Mouse (Mus musculus) forebrain, embryonic 10.5 days (tissue): ENCODE measurements around the gene Sgk2. TPM values are rescaled to one million over a fixed set of nuclear protein-coding genes. Genes with fewer than 3 reads are reported as not detected.
A peak's percentile ranks its signal among the peaks of the same experiment; 100 is the strongest.

Source experiments
- DNase-seq: peaks from one replicate; pipeline ENCODE4 v3.0.0-alpha.2; 2017; ENCODE audit warnings: low spot score; ENCODE audit errors: extremely low spot score
- H3K27ac ChIP-seq: fragments of 300-500 bp; sonication (generic); 2 replicates; pipeline ENCODE4 v1.5.1; 2016; ENCODE audit warnings: mild to moderate bottlenecking
- H3K27me3 ChIP-seq: fragments of 300-500 bp; sonication (generic); 2 replicates; pipeline ENCODE4 v1.6.1; 2016; ENCODE audit warnings: mild to moderate bottlenecking; ENCODE audit not compliant: poor library complexity, severe bottlenecking
- H3K36me3 ChIP-seq: fragments of 300-500 bp; sonication (generic); replicated peaks from 2 replicates; pipeline ENCODE4 v1.6.1; 2016; ENCODE audit warnings: mild to moderate bottlenecking, moderate library complexity
- H3K4me1 ChIP-seq: fragments of 300-500 bp; sonication (generic); 2 replicates; pipeline ENCODE4 v1.6.1; 2016
- H3K4me3 ChIP-seq: fragments of 300-500 bp; sonication (generic); 2 replicates; pipeline ENCODE4 v1.5.1; 2016; ENCODE audit warnings: mild to moderate bottlenecking, moderate library complexity
- H3K9me3 ChIP-seq: fragments of 300-500 bp; sonication (generic); 2 replicates; pipeline ENCODE4 v1.6.1; 2016; ENCODE audit warnings: mild to moderate bottlenecking, moderate library complexity
- WGBS: fragments of 180-500 bp; shearing (Covaris S2); methylation state at CpG from one replicate; pipeline ENCODE4 v1.1.7; 2016; 5-methylcytosine and 5-hydroxymethylcytosine counted together
- polyA plus RNA-seq: library from polyadenylated mRNA; unstranded; fragments of >200 nt; fragmentation: Nextera tagmentation; extraction: Ambion mirVana; gene quantifications from 2 replicates; pipeline ENCODE4 v1.2.1, GENCODE M21; 2016

Gene Sgk2
- polyA plus RNA-seq, result not detected in 2 replicates

- no peak for DNase-seq
- H3K4me3 ChIP-seq, result no peak within 1 kb of the TSS
- H3K4me1 ChIP-seq, result 0 out of 2 replicates have a peak, but pooled peaks cover 3% of the 10 kb centered on the region
- no peaks in the 10 kb centered on the region for H3K36me3 ChIP-seq
- no peaks in the 10 kb centered on the region for H3K9me3 ChIP-seq
- 69% methylated on average over 8 of the region's 8 CpGs for WGBS
- H3K27ac ChIP-seq, result no peak within 1 kb of the TSS
- H3K27me3 ChIP-seq, result no peaks in the 10 kb centered on the region
Measured at GRCm38 (mm10) chr2:162987218-162987617, at the start of gene Sgk2. Sgk2 (plus strand) TSS chr2:162987330.

- 90% methylated on average over 1 of the region's 1 CpGs for WGBS
- H3K4me1 ChIP-seq, result peaks cover 17% of the 10 kb centered on the region
- no peak for DNase-seq
- H3K9me3 ChIP-seq, result no peaks in the 10 kb centered on the region
- peaks cover 67% of the 10 kb centered on the region for H3K36me3 ChIP-seq
- H3K27me3 ChIP-seq, result peaks cover 44% of the 10 kb centered on the region
- H3K27ac ChIP-seq, result no peak overlapping the region
- no peak overlapping the region for H3K4me3 ChIP-seq
Measured at GRCm38 (mm10) chr2:162939562-162939961, 47.6 kb upstream of the Sgk2 start.

GRCm38 (mm10) chr2:162943148-162943846, 43.8 kb upstream of the Sgk2 start, which contains the start of gene L3mbtl1:
L3mbtl1 (plus strand) TSS chr2:162943472.
- DNase-seq, result no peak
- WGBS, result under 1% methylated on average over 40 of the region's 40 CpGs
- Histone ChIP-seq H3K4me1 (peaks cover 25% of the 10 kb centered on the region), H3K4me3 (peak within 1 kb of the TSS; percentile 65), H3K9me3 (no peaks in the 10 kb centered on the region), H3K27ac (peak within 1 kb of the TSS; percentile 73), H3K36me3 (peaks cover 30% of the 10 kb centered on the region), H3K27me3 (peaks cover 52% of the 10 kb centered on the region)

- peaks cover 28% of the 10 kb centered on the region for H3K4me1 ChIP-seq
- peaks cover 52% of the 10 kb centered on the region for H3K27me3 ChIP-seq
- H3K4me3 ChIP-seq, result peak overlapping the region; percentile 65
- no peak overlapping the region for H3K27ac ChIP-seq
- DNase-seq, result no peak
- no peaks in the 10 kb centered on the region for H3K9me3 ChIP-seq
- 10% methylated on average over 11 of the region's 11 CpGs for WGBS
- peaks cover 24% of the 10 kb centered on the region for H3K36me3 ChIP-seq
Measured at GRCm38 (mm10) chr2:162943931-162944330, 43.2 kb upstream of the Sgk2 start.

GRCm38 (mm10) chr2:162946964-162947363, 40.2 kb upstream of the Sgk2 start:
- no peaks in the 10 kb centered on the region for H3K9me3 ChIP-seq
- peaks cover 28% of the 10 kb centered on the region for H3K4me1 ChIP-seq
- H3K4me3 ChIP-seq, result no peak overlapping the region
- no peaks in the 10 kb centered on the region for H3K36me3 ChIP-seq
- no peak for DNase-seq
- peaks cover 34% of the 10 kb centered on the region for H3K27me3 ChIP-seq
- WGBS, result 88% methylated on average over 5 of the region's 5 CpGs
- no peak overlapping the region for H3K27ac ChIP-seq

- Histone ChIP-seq H3K36me3 (no peaks in the 10 kb centered on the region), H3K27me3 (peaks cover 26% of the 10 kb centered on the region), H3K27ac (no peak overlapping the region), H3K4me3 (peak overlapping the region; percentile 41), H3K4me1 (peaks cover 24% of the 10 kb centered on the region), H3K9me3 (no peaks in the 10 kb centered on the region)
- no peak for DNase-seq
- 34% methylated on average over 15 of the region's 15 CpGs for WGBS
Measured at GRCm38 (mm10) chr2:162947736-162948135, 39.4 kb upstream of the Sgk2 start.

- no peak overlapping the region for H3K27ac ChIP-seq
- 55% methylated on average over 14 of the region's 14 CpGs for WGBS
- peaks cover 19% of the 10 kb centered on the region for H3K4me1 ChIP-seq
- no peaks in the 10 kb centered on the region for H3K36me3 ChIP-seq
- no peaks in the 10 kb centered on the region for H3K9me3 ChIP-seq
- H3K4me3 ChIP-seq, result peak overlapping the region; percentile 41
- H3K27me3 ChIP-seq, result peaks cover 21% of the 10 kb centered on the region
- DNase-seq, result no peak
Measured at GRCm38 (mm10) chr2:162948221-162948620, 38.9 kb upstream of the Sgk2 start.

- Histone ChIP-seq H3K27ac (no peak overlapping the region), H3K9me3 (no peaks in the 10 kb centered on the region), H3K36me3 (no peaks in the 10 kb centered on the region), H3K4me3 (no peak overlapping the region), H3K4me1 (peaks cover 11% of the 10 kb centered on the region), H3K27me3 (0 out of 2 replicates have a peak, but pooled peaks cover 5% of the 10 kb centered on the region)
- 96% methylated on average over 2 of the region's 2 CpGs for WGBS
- no peak for DNase-seq
Measured at GRCm38 (mm10) chr2:162950776-162951175, 36.4 kb upstream of the Sgk2 start.

GRCm38 (mm10) chr2:162956843-162957242, 30.3 kb upstream of the Sgk2 start:
- Histone ChIP-seq H3K9me3 (no peaks in the 10 kb centered on the region), H3K27me3 (no peaks in the 10 kb centered on the region), H3K4me3 (no peak overlapping the region), H3K27ac (no peak overlapping the region), H3K36me3 (no peaks in the 10 kb centered on the region), H3K4me1 (no peaks in the 10 kb centered on the region)
- DNase-seq, result no peak
- WGBS, result 97% methylated on average over 2 of the region's 2 CpGs

- Histone ChIP-seq H3K27ac (no peak overlapping the region), H3K9me3 (no peaks in the 10 kb centered on the region), H3K4me1 (no peaks in the 10 kb centered on the region), H3K27me3 (no peaks in the 10 kb centered on the region), H3K4me3 (no peak overlapping the region), H3K36me3 (no peaks in the 10 kb centered on the region)
- DNase-seq, result no peak
- WGBS, result 78% methylated on average over 9 of the region's 10 CpGs
Measured at GRCm38 (mm10) chr2:162961321-162961720, 25.8 kb upstream of the Sgk2 start.

- DNase-seq, result no peak
- H3K36me3 ChIP-seq, result no peaks in the 10 kb centered on the region
- no peak overlapping the region for H3K27ac ChIP-seq
- no peaks in the 10 kb centered on the region for H3K9me3 ChIP-seq
- 71% methylated on average over 2 of the region's 2 CpGs for WGBS
- no peaks in the 10 kb centered on the region for H3K27me3 ChIP-seq
- no peaks in the 10 kb centered on the region for H3K4me1 ChIP-seq
- H3K4me3 ChIP-seq, result no peak overlapping the region
Measured at GRCm38 (mm10) chr2:162966734-162967133, 20.4 kb upstream of the Sgk2 start.

GRCm38 (mm10) chr2:162968357-162968756, 18.8 kb upstream of the Sgk2 start:
- no peaks in the 10 kb centered on the region for H3K27me3 ChIP-seq
- WGBS, result 10% methylated on average over 5 of the region's 5 CpGs
- H3K9me3 ChIP-seq, result no peaks in the 10 kb centered on the region

GRCm38 (mm10) chr2:162969101-162969500, 18.0 kb upstream of the Sgk2 start:
- WGBS, result 80% methylated on average over 3 of the region's 3 CpGs
- Histone ChIP-seq H3K27ac (no peak overlapping the region), H3K4me3 (no peak overlapping the region), H3K4me1 (peaks cover 15% of the 10 kb centered on the region), H3K27me3 (no peaks in the 10 kb centered on the region), H3K36me3 (no peaks in the 10 kb centered on the region), H3K9me3 (no peaks in the 10 kb centered on the region)
- DNase-seq, result no peak

More at GRCm38 (mm10) chr2:162968357-162968756, 18.8 kb upstream of the Sgk2 start:
- Histone ChIP-seq H3K36me3 (no peaks in the 10 kb centered on the region), H3K4me3 (no peak overlapping the region), H3K4me1 (peaks cover 8% of the 10 kb centered on the region), H3K27ac (no peak overlapping the region)
- DNase-seq, result peak; percentile 65
